Mouse (Mus musculus) ES-Bruce4 (cell line): Measurements from ENCODE around the gene Fv1. TPM values are rescaled to one million over a fixed set of nuclear protein-coding genes. Genes with fewer than 3 reads are reported as not detected.

ENCODE experiments used
- H3K27ac ChIP-seq: 2 replicates; pipeline ENCODE4 v1.5.1; 2012; ENCODE audit warnings: low read length, inconsistent platforms; ENCODE audit not compliant: insufficient read depth
- H3K27me3 ChIP-seq: 2 replicates; pipeline ENCODE4 v1.6.1; 2012; ENCODE audit warnings: mild to moderate bottlenecking, low read length, inconsistent platforms; ENCODE audit not compliant: control insufficient read depth, poor library complexity, insufficient read depth, severe bottlenecking
- H3K36me3 ChIP-seq: 2 replicates; pipeline ENCODE4 v1.6.1; 2012; ENCODE audit warnings: inconsistent platforms, mild to moderate bottlenecking, low read length, moderate library complexity; ENCODE audit not compliant: control insufficient read depth, poor library complexity, insufficient read depth, severe bottlenecking
- H3K4me1 ChIP-seq: one replicate; pipeline ENCODE4 v1.8.1; 2011; ENCODE audit warnings: low read length; ENCODE audit not compliant: control insufficient read depth, insufficient read depth
- H3K4me3 ChIP-seq: 2 replicates; pipeline ENCODE4 v1.5.1; 2011; ENCODE audit warnings: low read depth, mild to moderate bottlenecking, low read length
- H3K9ac ChIP-seq: 2 replicates; pipeline ENCODE4 v1.6.1; 2012; ENCODE audit warnings: low read depth, mild to moderate bottlenecking, inconsistent platforms; ENCODE audit not compliant: poor library complexity, severe bottlenecking
- H3K9me3 ChIP-seq: replicated peaks from 2 replicates; pipeline ENCODE4 v1.6.1; 2012; ENCODE audit warnings: mild to moderate bottlenecking, low read length, inconsistent platforms; ENCODE audit not compliant: control insufficient read depth, poor library complexity, insufficient read depth, severe bottlenecking
- CTCF ChIP-seq: IDR thresholded peaks from one replicate; pipeline ENCODE4 v1.8.1; 2011; ENCODE audit warnings: low read depth, low read length
- EP300 ChIP-seq: IDR thresholded peaks from 2 replicates; pipeline ENCODE4 v1.6.1; 2011; ENCODE audit warnings: low read depth, low read length; ENCODE audit not compliant: insufficient read depth
- POLR2A ChIP-seq: IDR thresholded peaks from one replicate; pipeline ENCODE4 v1.8.1; 2011; ENCODE audit warnings: low read length; ENCODE audit not compliant: insufficient read depth
- polyA plus RNA-seq: library from polyadenylated mRNA; stranded (reverse); fragments of >200 nt; gene quantifications from 2 replicates; pipeline ENCODE4 v1.2.4, GENCODE M21; 2011; ENCODE audit warnings: low read depth; ENCODE audit not compliant: missing spikeins, insufficient read depth, insufficient read length

Fv1 gene
- polyA plus RNA-seq, 1 experiment: 12.6 TPM

DNA sequence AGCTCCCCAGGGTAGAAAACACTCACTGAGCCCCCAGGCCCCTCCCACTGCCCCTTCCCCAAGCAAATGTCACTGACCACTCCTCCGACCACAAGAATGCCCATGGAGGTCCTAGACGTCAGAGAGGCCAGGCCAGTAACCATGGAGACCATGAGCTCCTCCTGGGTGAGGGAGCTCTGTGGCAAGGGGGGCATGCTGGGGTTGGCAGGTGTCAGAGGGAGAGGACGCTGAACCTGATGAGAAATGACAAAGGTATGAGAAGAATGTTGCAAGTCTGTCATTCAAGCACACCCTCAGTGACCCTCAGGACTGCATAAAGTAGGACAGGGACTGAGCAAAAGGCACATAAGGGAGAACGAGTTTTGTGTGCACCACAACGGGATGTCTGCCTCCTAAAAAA lies 11.1 kb downstream of the Fv1 start:
- Histone ChIP-seq H3K36me3 (peaks cover 8% of the 10 kb centered on the region; the same call in 1 of the 2 replicates), H3K27ac (no peak overlapping the region)

DNA sequence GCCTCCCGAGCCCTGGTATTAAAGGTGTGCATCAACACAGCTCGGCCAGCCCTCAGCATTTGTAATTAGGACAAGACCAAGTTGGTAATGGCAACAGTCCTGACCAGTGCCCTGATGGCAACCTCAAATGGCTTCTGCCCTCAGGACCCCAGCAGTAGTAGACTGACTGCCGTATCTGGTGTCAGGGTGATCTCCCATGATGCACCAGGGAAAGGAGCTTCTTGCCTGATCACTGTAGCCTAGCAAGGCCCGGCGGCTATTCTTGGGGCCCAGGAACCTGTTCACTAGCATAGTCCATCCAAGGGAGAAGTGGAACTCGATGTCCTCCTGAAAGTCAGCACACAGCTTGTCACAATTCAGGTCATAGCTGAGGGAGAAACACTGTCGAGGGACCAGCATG lies 13.0 kb downstream of the Fv1 start:
- TF ChIP-seq EP300 (no peak), POLR2A (no peak), CTCF (no peak)
- Histone ChIP-seq H3K4me3 (no peak overlapping the region), H3K9ac (no peak overlapping the region), H3K27ac (no peak overlapping the region), H3K27me3 (no peaks in the 10 kb centered on the region), H3K36me3 (peaks cover 4% of the 10 kb centered on the region; the same call in 1 of the 2 replicates), H3K9me3 (no peaks in the 10 kb centered on the region), H3K4me1 (no peaks in the 10 kb centered on the region)

More for the DNA sequence above, 11.1 kb downstream of the Fv1 start:
- H3K4me1 ChIP-seq: no peaks in the 10 kb centered on the region
- H3K27me3 ChIP-seq: no peaks in the 10 kb centered on the region
- H3K9me3 ChIP-seq: no peaks in the 10 kb centered on the region
- no peak overlapping the region for H3K4me3 ChIP-seq
- TF ChIP-seq CTCF: no peak
- TF ChIP-seq EP300: no peak
- TF ChIP-seq POLR2A: no peak
- no peak overlapping the region for H3K9ac ChIP-seq

DNA sequence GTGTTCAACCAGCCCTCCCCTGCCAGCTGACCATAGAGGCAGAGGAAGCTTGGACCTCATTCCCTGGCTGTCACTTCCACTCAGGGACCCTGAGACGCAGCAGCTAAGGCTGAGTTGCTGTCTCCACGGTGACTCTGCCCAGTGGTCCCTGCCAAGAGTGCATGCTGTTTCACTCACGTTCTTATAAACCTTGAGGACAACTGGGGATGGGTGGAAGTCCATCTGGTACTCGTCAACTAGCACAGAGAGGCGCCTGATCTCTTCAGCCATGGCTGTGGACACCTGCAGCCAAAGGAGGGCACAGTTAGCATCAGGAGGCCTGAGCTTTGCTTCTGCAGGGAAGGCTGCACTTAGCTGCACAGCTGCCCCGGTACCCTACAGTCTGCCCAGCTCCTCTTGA lies 14.3 kb downstream of the Fv1 start:
- Histone ChIP-seq H3K27ac (no peak overlapping the region), H3K27me3 (no peaks in the 10 kb centered on the region), H3K9me3 (no peaks in the 10 kb centered on the region), H3K4me3 (no peak overlapping the region), H3K4me1 (no peaks in the 10 kb centered on the region), H3K36me3 (0 out of 2 replicates have a peak, but pooled peaks cover 4% of the 10 kb centered on the region), H3K9ac (no peak overlapping the region)
- TF ChIP-seq EP300 (no peak), POLR2A (no peak), CTCF (no peak)

DNA sequence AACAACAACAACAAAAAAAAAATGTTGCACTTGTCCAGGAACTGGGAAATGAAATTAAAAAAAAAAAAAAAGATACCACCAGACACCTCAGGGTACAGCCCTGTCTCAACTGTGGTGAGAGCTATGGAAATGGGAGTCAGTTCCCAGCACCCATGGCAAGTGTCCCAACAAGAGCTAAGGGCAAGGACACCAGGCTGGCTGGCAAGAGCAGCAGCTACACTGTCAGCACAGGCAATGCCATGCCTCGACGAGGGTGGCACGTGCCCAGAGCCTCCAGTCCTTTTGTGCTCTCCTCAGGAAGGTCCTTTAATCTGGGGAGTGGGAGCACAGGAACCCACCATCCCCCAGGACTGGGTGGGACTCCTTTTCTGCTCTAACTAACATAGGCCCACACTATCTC lies 15.4 kb downstream of the Fv1 start:
- Histone ChIP-seq H3K4me3 (no peak overlapping the region), H3K36me3 (no peaks in the 10 kb centered on the region), H3K27me3 (no peaks in the 10 kb centered on the region), H3K9me3 (no peaks in the 10 kb centered on the region), H3K27ac (no peak overlapping the region), H3K4me1 (no peaks in the 10 kb centered on the region), H3K9ac (no peak overlapping the region)
- TF ChIP-seq EP300 (no peak), POLR2A (no peak), CTCF (no peak)

DNA sequence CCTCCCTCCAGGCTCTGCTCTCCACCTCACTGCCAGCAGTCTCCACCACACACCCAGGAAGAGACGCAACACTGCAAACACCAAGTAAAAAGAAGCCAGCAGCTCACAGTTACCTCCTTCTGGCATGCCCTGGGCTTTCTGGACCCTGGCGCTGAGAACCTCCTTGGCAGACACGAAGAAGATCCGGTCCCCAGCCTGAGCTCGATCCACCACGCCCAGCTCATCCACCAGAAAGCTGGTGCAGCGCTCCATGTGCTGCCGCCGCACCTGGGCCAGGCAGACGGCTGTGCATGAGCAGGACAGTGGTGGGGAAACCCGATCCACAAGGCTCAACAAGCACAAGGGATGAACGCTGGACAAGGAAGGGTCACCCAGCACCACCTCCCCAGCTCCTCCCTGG lies 17.4 kb downstream of the Fv1 start:
- no peaks in the 10 kb centered on the region for H3K27me3 ChIP-seq

DNA sequence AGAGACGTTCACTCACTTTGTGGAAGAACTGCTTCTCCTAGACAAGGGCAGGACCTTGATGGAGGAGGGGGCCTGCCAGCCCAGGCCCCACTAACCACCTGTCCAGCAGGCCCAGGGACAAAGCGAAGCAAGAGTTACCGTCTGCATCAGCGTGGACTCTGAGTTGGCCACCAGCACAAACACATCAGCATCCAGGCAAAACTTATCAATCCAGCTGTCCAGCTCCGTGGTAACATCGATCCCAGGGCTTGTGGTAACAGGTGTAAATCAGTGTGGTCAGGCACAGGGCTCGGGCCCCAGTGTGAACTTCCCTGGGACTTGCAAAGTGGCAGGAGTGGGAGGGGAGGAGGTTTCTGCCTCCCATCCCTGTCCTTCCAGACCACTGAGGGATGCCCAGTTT lies 18.5 kb downstream of the Fv1 start:
- Histone ChIP-seq H3K9ac (no peak overlapping the region), H3K27ac (no peak overlapping the region), H3K4me3 (no peak overlapping the region), H3K9me3 (no peaks in the 10 kb centered on the region), H3K27me3 (no peaks in the 10 kb centered on the region), H3K4me1 (no peaks in the 10 kb centered on the region), H3K36me3 (no peaks in the 10 kb centered on the region)
- TF ChIP-seq CTCF: no peak
- no peak for TF ChIP-seq EP300
- no peak for TF ChIP-seq POLR2A

More for the DNA sequence above, 17.4 kb downstream of the Fv1 start:
- TF ChIP-seq POLR2A: no peak
- no peak for TF ChIP-seq CTCF
- no peak for TF ChIP-seq EP300
- H3K27ac ChIP-seq: no peak overlapping the region
- H3K4me3 ChIP-seq: no peak overlapping the region
- H3K9ac ChIP-seq: no peak overlapping the region
- H3K4me1 ChIP-seq: no peaks in the 10 kb centered on the region
- no peaks in the 10 kb centered on the region for H3K9me3 ChIP-seq
- H3K36me3 ChIP-seq: no peaks in the 10 kb centered on the region
